Mouse (Mus musculus): ENCODE measurements around the gene Foxred1.

GRCm38 (mm10) chr9:35247405-35247804 lies 36.5 kb upstream of the Foxred1 start:
- no peak for TF ChIP-seq CTCF (IDR thresholded peaks at IDR 0.05; ENCODE audit: low read depth, low read length)
- TF ChIP-seq TAL1 (conservative IDR thresholded peaks at IDR 0.05; ENCODE audit: low read depth, low read length): no peak
- TF ChIP-seq GATA1 (IDR thresholded peaks at IDR 0.05; ENCODE audit: borderline replicate concordance, low read length): no peak
- no peak for TF ChIP-seq POLR2AphosphoS5 (IDR thresholded peaks at IDR 0.05; ENCODE audit: insufficient replicate concordance, low read depth, low read length)
- TF ChIP-seq GATA2 (IDR thresholded peaks at IDR 0.05; ENCODE audit: borderline replicate concordance, low read depth, low read length): no peak
